Mouse (Mus musculus) stomach, postnatal 0 days (tissue): ENCODE data around the gene Wnt6. TPM values are rescaled to one million over a fixed set of nuclear protein-coding genes. Genes with fewer than 3 reads are reported as not detected.
"Not testable (repeated sequence)": the region's sequence is repeated elsewhere in the genome, so short reads cannot be mapped to it uniquely, and the experiment has no call there.

Experiments used
- ATAC-seq: fragments of 200-750 bp; cut with Nextera tagmentation; 2 replicates; pipeline ENCODE4 v1.8.0; 2017; ENCODE audit not compliant: low FRiP score, low TSS enrichment
- DNase-seq: peaks from one replicate; pipeline ENCODE4 v3.0.0-alpha.2; 2016; ENCODE audit warnings: low spot score
- H3K27ac ChIP-seq: fragments of 300-500 bp; sonication (generic); replicated peaks from 2 replicates; pipeline ENCODE4 v1.5.1; 2014; ENCODE audit warnings: mild to moderate bottlenecking, control low read depth
- H3K27me3 ChIP-seq: fragments of 300-500 bp; sonication (generic); 2 replicates; pipeline ENCODE4 v1.6.1; 2014; ENCODE audit warnings: low read length; ENCODE audit not compliant: control insufficient read depth, insufficient read depth
- H3K36me3 ChIP-seq: fragments of 300-500 bp; sonication (generic); 2 replicates; pipeline ENCODE4 v1.6.1; 2014; ENCODE audit warnings: low read length, mixed read lengths; ENCODE audit not compliant: control insufficient read depth, insufficient read depth
- H3K4me1 ChIP-seq: fragments of 300-500 bp; sonication (generic); replicated peaks from 2 replicates; pipeline ENCODE4 v1.6.1; 2014; ENCODE audit warnings: antibody characterized with exemption; ENCODE audit not compliant: control insufficient read depth, insufficient read depth
- H3K4me2 ChIP-seq: fragments of 300-500 bp; sonication (generic); replicated peaks from 2 replicates; pipeline ENCODE4 v1.6.1; 2014; ENCODE audit warnings: low read depth, mild to moderate bottlenecking, control low read depth, moderate library complexity
- H3K4me3 ChIP-seq: fragments of 300-500 bp; sonication (generic); 2 replicates; pipeline ENCODE4 v1.5.1; 2014; ENCODE audit warnings: low read depth, low read length, control low read depth
- H3K9ac ChIP-seq: fragments of 300-500 bp; sonication (generic); 2 replicates; pipeline ENCODE4 v1.6.1; 2014; ENCODE audit warnings: mild to moderate bottlenecking, low read length, control low read depth, mixed read lengths
- H3K9me3 ChIP-seq: fragments of 300-500 bp; sonication (generic); 2 replicates; pipeline ENCODE4 v1.6.1; 2016; ENCODE audit warnings: low read length; ENCODE audit not compliant: control insufficient read depth
- CTCF ChIP-seq: IDR thresholded peaks from 2 replicates; pipeline ENCODE4 v1.5.1; 2016; ENCODE audit warnings: antibody characterized with exemption, low read depth, mild to moderate bottlenecking, moderate library complexity
- EP300 ChIP-seq: optimal IDR thresholded peaks from 2 replicates; pipeline ENCODE3; 2016; ENCODE audit warnings: antibody characterized with exemption
- WGBS: fragments of 180-500 bp; shearing (Covaris S2); extraction: QIAGEN DNeasy Blood & Tissue Kit; methylation state at CpG from one replicate; pipeline ENCODE4 v1.1.7; 2014; 5-methylcytosine and 5-hydroxymethylcytosine counted together
- polyA plus RNA-seq: library from polyadenylated mRNA; unstranded; fragments of >200 nt; fragmentation: Nextera tagmentation; extraction: Ambion mirVana; gene quantifications from 2 replicates; pipeline ENCODE4 v1.2.1, GENCODE M21; 2015

The Wnt6 gene
- polyA plus RNA-seq, 1 experiment from 2014 or later, result 3.6 TPM

- Histone ChIP-seq H3K36me3 (no peaks in the 10 kb centered on the region), H3K27ac (no peak overlapping the region), H3K27me3 (peaks cover 18% of the 10 kb centered on the region; the same call in 1 of the 2 replicates), H3K4me2 (peak overlapping the region; percentile 23; the same call in 1 of the 2 replicates), H3K9me3 (no peaks in the 10 kb centered on the region), H3K4me1 (peaks cover 7% of the 10 kb centered on the region; the same call in 1 of the 2 replicates), H3K9ac (no peak overlapping the region), H3K4me3 (no peak overlapping the region)
- TF ChIP-seq EP300, result no peak
- peak; percentile 97 for TF ChIP-seq CTCF
- ATAC-seq (peak; percentile 79), DNase-seq (peak; percentile 90)
- WGBS, result 0% methylated on average over 15 of the region's 16 CpGs
Measured at GRCm38 (mm10) chr1:74808078-74808477, 36.4 kb downstream of the Wnt6 start.

GRCm38 (mm10) chr1:74809007-74809406 lies 37.3 kb downstream of the Wnt6 start:
- DNase-seq, result no peak
- Histone ChIP-seq H3K4me3 (no peak overlapping the region), H3K36me3 (no peaks in the 10 kb centered on the region), H3K27ac (no peak overlapping the region), H3K27me3 (peaks cover 15% of the 10 kb centered on the region; the same call in 1 of the 2 replicates), H3K9me3 (no peaks in the 10 kb centered on the region), H3K4me1 (peaks cover 3% of the 10 kb centered on the region; the same call in 1 of the 2 replicates), H3K9ac (no peak overlapping the region), H3K4me2 (no peak overlapping the region)
- WGBS, result 53% methylated on average over 10 of the region's 10 CpGs
- ATAC-seq, result no peak
- TF ChIP-seq EP300 (no peak), CTCF (peak; percentile 43)

GRCm38 (mm10) chr1:74814931-74815647 lies 43.4 kb downstream of the Wnt6 start:
- no peaks in the 10 kb centered on the region for H3K9me3 ChIP-seq
- DNase-seq (no peak), ATAC-seq (no peak)
- no peaks in the 10 kb centered on the region for H3K27me3 ChIP-seq
- TF ChIP-seq CTCF, result peak; percentile 53
- TF ChIP-seq EP300, result no peak
- H3K9ac ChIP-seq, result no peak overlapping the region
- no peak overlapping the region for H3K4me2 ChIP-seq
- no peak overlapping the region for H3K27ac ChIP-seq
- no peaks in the 10 kb centered on the region for H3K36me3 ChIP-seq
- WGBS, result 77% methylated on average over 9 of the region's 9 CpGs
- H3K4me3 ChIP-seq, result no peak overlapping the region
- no peaks in the 10 kb centered on the region for H3K4me1 ChIP-seq

GRCm38 (mm10) chr1:74815965-74816364 lies 44.3 kb downstream of the Wnt6 start:
- not testable (repeated sequence) for H3K27me3 ChIP-seq, ATAC-seq, H3K36me3 ChIP-seq, H3K4me1 ChIP-seq, DNase-seq, H3K4me3 ChIP-seq, H3K9ac ChIP-seq, H3K27ac ChIP-seq, H3K4me2 ChIP-seq, H3K9me3 ChIP-seq
- WGBS, result 86% methylated on average over 6 of the region's 6 CpGs

- no peaks in the 10 kb centered on the region for H3K27me3 ChIP-seq
- H3K27ac ChIP-seq, result peak overlapping the region; percentile 90
- peak overlapping the region; percentile 71 for H3K4me2 ChIP-seq
- peak; percentile 91 for DNase-seq
- H3K4me1 ChIP-seq, result no peaks in the 10 kb centered on the region
- H3K9me3 ChIP-seq, result no peaks in the 10 kb centered on the region
- peak overlapping the region; percentile 89 for H3K9ac ChIP-seq
- no peaks in the 10 kb centered on the region for H3K36me3 ChIP-seq
- peak; percentile 93 for ATAC-seq
- WGBS, result 2% methylated on average over 38 of the region's 38 CpGs
- no peak for TF ChIP-seq CTCF
- TF ChIP-seq EP300, result peak; percentile 96
- H3K4me3 ChIP-seq, result peak overlapping the region; percentile 73
Measured at GRCm38 (mm10) chr1:74816612-74817199, 45.0 kb downstream of the Wnt6 start.

- H3K4me1 ChIP-seq, result no peaks in the 10 kb centered on the region
- peak overlapping the region; percentile 73 for H3K4me3 ChIP-seq
- no peaks in the 10 kb centered on the region for H3K27me3 ChIP-seq
- 14% methylated on average over 14 of the region's 14 CpGs for WGBS
- peak overlapping the region; percentile 71 for H3K4me2 ChIP-seq
- no peaks in the 10 kb centered on the region for H3K9me3 ChIP-seq
- no peak for TF ChIP-seq CTCF
- no peak for TF ChIP-seq EP300
- no peak for DNase-seq
- no peaks in the 10 kb centered on the region for H3K36me3 ChIP-seq
- H3K27ac ChIP-seq, result peak overlapping the region; percentile 90
- ATAC-seq, result no peak; the same call in 1 of the 2 replicates
- peak overlapping the region; percentile 89 for H3K9ac ChIP-seq
Measured at GRCm38 (mm10) chr1:74817219-74817618, 45.5 kb downstream of the Wnt6 start.
